Mouse (Mus musculus) stomach, embryonic 14.5 days (tissue): ENCODE data around the gene Cox17. TPM values are rescaled to one million over a fixed set of nuclear protein-coding genes. Genes with fewer than 3 reads are reported as not detected.
"Not testable (repeated sequence)": the region's sequence is repeated elsewhere in the genome, so short reads cannot be mapped to it uniquely, and the experiment has no call there.

Source experiments
- ATAC-seq: fragments of 200-750 bp; cut with Nextera tagmentation; 2 replicates; pipeline ENCODE4 v1.8.0; 2017; ENCODE audit warnings: low read depth, moderate TSS enrichment; ENCODE audit not compliant: insufficient number of reproducible peaks, insufficient read depth, low FRiP score
- H3K27ac ChIP-seq: fragments of 300-500 bp; sonication (generic); 2 replicates; pipeline ENCODE4 v1.5.1; 2014; ENCODE audit warnings: mild to moderate bottlenecking, low read length, moderate library complexity, mixed read lengths
- H3K27me3 ChIP-seq: fragments of 300-500 bp; sonication (generic); 2 replicates; pipeline ENCODE4 v1.6.1; 2014; ENCODE audit warnings: low read length, control low read depth, mixed read lengths; ENCODE audit not compliant: control insufficient read depth, insufficient read depth
- H3K36me3 ChIP-seq: fragments of 300-500 bp; sonication (generic); 2 replicates; pipeline ENCODE4 v1.6.1; 2014; ENCODE audit warnings: mild to moderate bottlenecking, control low read depth, low read length, moderate library complexity, mixed read lengths; ENCODE audit not compliant: control insufficient read depth, insufficient read depth
- H3K4me1 ChIP-seq: fragments of 300-500 bp; sonication (generic); 2 replicates; pipeline ENCODE4 v1.6.1; 2014; ENCODE audit warnings: low read length, control low read depth, mixed read lengths; ENCODE audit not compliant: control insufficient read depth, insufficient read depth
- H3K4me2 ChIP-seq: fragments of 300-500 bp; sonication (generic); replicated peaks from 2 replicates; pipeline ENCODE4 v1.6.1; 2014; ENCODE audit warnings: low read depth, low read length, control low read depth
- H3K4me3 ChIP-seq: fragments of 300-500 bp; sonication (generic); 2 replicates; pipeline ENCODE4 v1.5.1; 2014; ENCODE audit warnings: low read depth, low read length, control low read depth
- H3K9ac ChIP-seq: fragments of 300-500 bp; sonication (generic); replicated peaks from 2 replicates; pipeline ENCODE4 v1.6.1; 2014; ENCODE audit warnings: low read depth, mild to moderate bottlenecking, control low read depth, low read length, moderate library complexity, mixed read lengths
- H3K9me3 ChIP-seq: fragments of 300-500 bp; sonication (generic); 2 replicates; pipeline ENCODE4 v1.6.1; 2016; ENCODE audit warnings: low read depth, low read length, control low read depth; ENCODE audit not compliant: control insufficient read depth
- WGBS: fragments of 180-500 bp; shearing (Covaris S2); extraction: QIAGEN DNeasy Blood & Tissue Kit; methylation state at CpG from one replicate; pipeline ENCODE4 v1.1.7; 2014; 5-methylcytosine and 5-hydroxymethylcytosine counted together
- polyA plus RNA-seq: library from polyadenylated mRNA; unstranded; fragments of >200 nt; fragmentation: Nextera tagmentation; extraction: Ambion mirVana; gene quantifications from 2 replicates; pipeline ENCODE4 v1.2.1, GENCODE M21; 2014

The Cox17 gene
- polyA plus RNA-seq, 1 experiment from 2014 or later = 147 TPM

GRCm38 (mm10) chr16:38318492-38318891 lies 28.3 kb upstream of the Cox17 start:
- no peak for ATAC-seq
- Histone ChIP-seq H3K4me3 (no peak overlapping the region), H3K9ac (no peak overlapping the region), H3K27me3 (no peaks in the 10 kb centered on the region), H3K27ac (no peak overlapping the region), H3K4me2 (no peak overlapping the region), H3K9me3 (no peaks in the 10 kb centered on the region), H3K4me1 (no peaks in the 10 kb centered on the region), H3K36me3 (no peaks in the 10 kb centered on the region)
- WGBS = 74% methylated on average over 9 of the region's 9 CpGs

DNA sequence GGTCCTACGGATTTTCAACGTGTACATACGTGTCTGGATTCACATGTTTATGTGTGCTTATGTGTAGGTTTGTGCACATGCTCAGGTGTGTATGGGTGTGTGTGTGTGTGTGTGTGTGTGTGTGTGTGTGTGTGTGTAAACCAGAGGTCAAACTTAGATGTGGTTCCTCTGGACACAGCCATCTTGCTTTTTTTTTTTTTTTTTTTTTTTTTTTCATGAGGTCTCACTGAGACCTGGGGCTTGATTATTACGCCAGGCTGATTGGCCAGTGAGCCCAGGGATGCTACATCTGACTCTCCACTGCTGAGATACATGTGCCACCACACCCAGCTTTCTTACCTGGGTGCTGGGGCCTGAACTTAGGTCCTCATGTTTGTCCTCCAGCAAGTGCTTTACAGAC lies 27.7 kb upstream of the Cox17 start:
- ATAC-seq = no peak
- Histone ChIP-seq H3K27me3 (no peaks in the 10 kb centered on the region), H3K4me2 (no peak overlapping the region), H3K9ac (no peak overlapping the region), H3K27ac (no peak overlapping the region), H3K36me3 (no peaks in the 10 kb centered on the region), H3K9me3 (no peaks in the 10 kb centered on the region), H3K4me3 (no peak overlapping the region), H3K4me1 (no peaks in the 10 kb centered on the region)
- 91% methylated on average over 4 of the region's 4 CpGs for WGBS

- Histone ChIP-seq H3K4me2 (no peak overlapping the region; the same call in 1 of the 2 replicates), H3K4me1 (no peaks in the 10 kb centered on the region), H3K9me3 (no peaks in the 10 kb centered on the region), H3K27me3 (no peaks in the 10 kb centered on the region), H3K27ac (no peak overlapping the region), H3K4me3 (no peak overlapping the region), H3K9ac (no peak overlapping the region), H3K36me3 (no peaks in the 10 kb centered on the region)
- no peak for ATAC-seq
- 32% methylated on average over 17 of the region's 17 CpGs for WGBS
Observed at GRCm38 (mm10) chr16:38321452-38321935, 25.3 kb upstream of the Cox17 start.

DNA sequence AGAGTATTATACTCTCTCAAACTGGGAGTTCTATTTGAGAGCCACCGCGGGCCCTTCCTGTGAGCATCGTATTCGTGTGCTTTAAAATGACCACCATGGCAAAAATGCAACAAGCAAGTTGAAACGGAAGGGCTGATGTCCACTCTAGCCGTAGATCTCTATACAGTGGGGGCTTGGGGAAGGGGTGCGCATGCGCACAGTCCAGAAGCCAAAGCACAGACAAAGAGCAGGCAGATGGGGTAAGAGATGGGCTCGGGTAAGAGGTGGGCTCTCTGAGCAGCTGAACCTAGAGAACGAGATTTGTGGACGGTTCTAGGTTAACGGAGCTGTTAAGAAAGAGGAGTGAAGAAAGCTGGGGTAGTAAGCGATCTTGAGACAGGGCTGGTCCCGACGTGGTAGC lies 22.5 kb upstream of the Cox17 start:
- WGBS = 91% methylated on average over 15 of the region's 15 CpGs
- ATAC-seq = no peak
- H3K36me3 ChIP-seq = no peaks in the 10 kb centered on the region
- H3K27ac ChIP-seq = no peak overlapping the region
- no peaks in the 10 kb centered on the region for H3K9me3 ChIP-seq
- no peak overlapping the region for H3K9ac ChIP-seq
- no peaks in the 10 kb centered on the region for H3K4me1 ChIP-seq
- no peaks in the 10 kb centered on the region for H3K27me3 ChIP-seq
- no peak overlapping the region for H3K4me3 ChIP-seq
- no peak overlapping the region for H3K4me2 ChIP-seq

DNA sequence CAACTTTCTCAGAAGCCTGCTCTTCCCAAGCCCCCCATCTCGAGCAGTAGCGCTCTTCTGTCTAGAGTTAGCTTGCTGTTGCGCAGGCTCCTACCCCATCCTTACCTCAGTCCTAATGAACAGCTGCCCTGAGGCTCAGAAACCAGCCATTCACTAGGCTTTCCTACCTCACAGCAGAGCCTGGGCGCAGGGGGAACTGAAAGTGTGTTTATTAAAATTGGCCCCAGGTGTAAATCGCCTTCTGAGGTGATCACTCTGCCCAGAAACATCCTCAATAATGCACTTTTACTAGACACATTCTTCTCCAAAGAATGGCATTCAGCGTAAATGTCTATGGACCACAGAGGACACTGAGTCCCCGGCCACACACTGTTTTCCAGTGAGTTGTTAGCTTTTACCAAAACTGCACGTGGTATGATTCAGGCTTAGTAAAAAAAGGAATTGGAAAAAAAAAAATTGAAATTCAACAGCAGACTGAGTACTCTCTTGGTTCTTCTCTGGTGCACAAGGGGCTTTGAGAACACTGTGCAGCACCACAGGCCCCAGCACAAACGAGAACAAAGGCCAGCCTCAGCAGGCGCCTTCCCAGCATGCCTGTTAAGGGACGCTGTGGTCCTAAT lies 19.9 kb upstream of the Cox17 start:
- Histone ChIP-seq H3K4me1 (no peaks in the 10 kb centered on the region), H3K27me3 (no peaks in the 10 kb centered on the region), H3K27ac (no peak overlapping the region), H3K36me3 (no peaks in the 10 kb centered on the region), H3K4me2 (no peak overlapping the region), H3K9me3 (no peaks in the 10 kb centered on the region), H3K4me3 (no peak overlapping the region), H3K9ac (no peak overlapping the region)
- no peak for ATAC-seq
- 89% methylated on average over 11 of the region's 11 CpGs for WGBS

GRCm38 (mm10) chr16:38329340-38329739 lies 17.5 kb upstream of the Cox17 start:
- ATAC-seq = no peak
- H3K27ac ChIP-seq = no peak overlapping the region
- no peak overlapping the region for H3K9ac ChIP-seq
- WGBS = 86% methylated on average over 3 of the region's 3 CpGs
- no peak overlapping the region for H3K4me3 ChIP-seq
- H3K27me3 ChIP-seq = no peaks in the 10 kb centered on the region
- H3K4me2 ChIP-seq = no peak overlapping the region
- no peaks in the 10 kb centered on the region for H3K36me3 ChIP-seq
- no peaks in the 10 kb centered on the region for H3K9me3 ChIP-seq
- no peaks in the 10 kb centered on the region for H3K4me1 ChIP-seq

- Histone ChIP-seq H3K4me2 (no peak overlapping the region), H3K4me3 (no peak overlapping the region), H3K27me3 (no peaks in the 10 kb centered on the region), H3K9ac (no peak overlapping the region), H3K27ac (no peak overlapping the region), H3K4me1 (no peaks in the 10 kb centered on the region), H3K36me3 (no peaks in the 10 kb centered on the region), H3K9me3 (no peaks in the 10 kb centered on the region)
- ATAC-seq = no peak
- WGBS = 40% methylated on average over 6 of the region's 6 CpGs
Observed at GRCm38 (mm10) chr16:38334431-38334830, 12.4 kb upstream of the Cox17 start.

- 88% methylated on average over 4 of the region's 4 CpGs for WGBS
Observed at GRCm38 (mm10) chr16:38338077-38338476, 8.7 kb upstream of the Cox17 start.

More at GRCm38 (mm10) chr16:38338077-38338476, 8.7 kb upstream of the Cox17 start:
- not testable (repeated sequence) for H3K27me3 ChIP-seq, ATAC-seq, H3K4me2 ChIP-seq, H3K9me3 ChIP-seq, H3K36me3 ChIP-seq, H3K4me1 ChIP-seq, H3K27ac ChIP-seq, H3K4me3 ChIP-seq, H3K9ac ChIP-seq
